Mouse (Mus musculus): ENCODE measurements at regions not wholly inside any gene's neighbourhood (a gene's known extent, or its start where the extent isn't known, plus 50 kb on each side); places are given as distances from the start of the nearest gene placed in this dataset.
"Not testable (repeated sequence)": the region's sequence is repeated elsewhere in the genome, so short reads cannot be mapped to it uniquely, and the experiment has no call there.

GRCm38 (mm10) chr14:108828668-108829067 is 85.3 kb downstream of the Slitrk1 start:
- DNase-seq (ENCODE audit: extremely low read depth, low read depth, low spot score) = no peak

GRCm38 (mm10) chr14:108821539-108821938 is 92.4 kb downstream of the Slitrk1 start:
- no peak for DNase-seq (ENCODE audit: extremely low read depth, low read depth, low spot score)

- DNase-seq (ENCODE audit: extremely low read depth, low read depth, low spot score) = no peak
These were observed 94.6 kb downstream of the Slitrk1 start for GRCm38 (mm10) chr14:108819370-108819769.

GRCm38 (mm10) chr14:108805394-108805982 is 108.5 kb downstream of the Slitrk1 start:
- DNase-seq (ENCODE audit: extremely low read depth, low read depth, low spot score) = no peak

- DNase-seq (ENCODE audit: extremely low read depth, low read depth, low spot score) = no peak
These were observed 115.1 kb downstream of the Slitrk1 start for GRCm38 (mm10) chr14:108798884-108799283.

GRCm38 (mm10) chr14:108792445-108792844 is 121.5 kb downstream of the Slitrk1 start:
- DNase-seq (ENCODE audit: extremely low read depth, low read depth, low spot score) = no peak

- DNase-seq (ENCODE audit: extremely low read depth, low read depth, low spot score) = peak; percentile 2
These were observed 122.7 kb downstream of the Slitrk1 start for GRCm38 (mm10) chr14:108791296-108791695.

GRCm38 (mm10) chr14:108748730-108749129 is 165.2 kb downstream of the Slitrk1 start:
- no peak for DNase-seq (ENCODE audit: extremely low read depth, low read depth, low spot score)

GRCm38 (mm10) chr14:108711811-108712210 is 202.1 kb downstream of the Slitrk1 start:
- DNase-seq (ENCODE audit: extremely low read depth, low read depth, low spot score) = no peak

- no peak for DNase-seq (ENCODE audit: extremely low read depth, low read depth, low spot score)
These were observed 204.8 kb downstream of the Slitrk1 start for GRCm38 (mm10) chr14:108709101-108709631.

- not testable (repeated sequence) for DNase-seq (ENCODE audit: extremely low read depth, low read depth, low spot score)
These were observed 209.3 kb downstream of the Slitrk1 start for GRCm38 (mm10) chr14:108704662-108705061.

- DNase-seq (ENCODE audit: extremely low read depth, low read depth, low spot score) = no peak
These were observed 249.1 kb downstream of the Slitrk1 start for GRCm38 (mm10) chr14:108664864-108665263.

GRCm38 (mm10) chr14:108638291-108638690 is 275.7 kb downstream of the Slitrk1 start:
- DNase-seq (ENCODE audit: extremely low read depth, low read depth, low spot score) = no peak

- DNase-seq (ENCODE audit: extremely low read depth, low read depth, low spot score) = no peak
These were observed 278.7 kb downstream of the Slitrk1 start for GRCm38 (mm10) chr14:108635266-108635665.

GRCm38 (mm10) chr14:108610028-108610427 is 303.9 kb downstream of the Slitrk1 start:
- no peak for DNase-seq (ENCODE audit: extremely low read depth, low read depth, low spot score)
